Mouse (Mus musculus): ENCODE data around the gene Ncl. TPM values are rescaled to one million over a fixed set of nuclear protein-coding genes. Genes with fewer than 3 reads are reported as not detected.
"Not testable (repeated sequence)": the region's sequence is repeated elsewhere in the genome, so short reads cannot be mapped to it uniquely, and the experiment has no call there.

Ncl gene
- total RNA-seq, 1 experiment from 2014 or later = 246 TPM

- no peak for ATAC-seq (ENCODE audit: extremely low read depth, insufficient number of reproducible peaks, low FRiP score, poor library complexity, severe bottlenecking)
Observed at GRCm38 (mm10) chr1:86363671-86364070, 4.5 kb upstream of the Ncl start.

- ATAC-seq (ENCODE audit: extremely low read depth, insufficient number of reproducible peaks, low FRiP score, poor library complexity, severe bottlenecking) = no peak
Observed at GRCm38 (mm10) chr1:86361852-86362615, 2.8 kb upstream of the Ncl start.

DNA sequence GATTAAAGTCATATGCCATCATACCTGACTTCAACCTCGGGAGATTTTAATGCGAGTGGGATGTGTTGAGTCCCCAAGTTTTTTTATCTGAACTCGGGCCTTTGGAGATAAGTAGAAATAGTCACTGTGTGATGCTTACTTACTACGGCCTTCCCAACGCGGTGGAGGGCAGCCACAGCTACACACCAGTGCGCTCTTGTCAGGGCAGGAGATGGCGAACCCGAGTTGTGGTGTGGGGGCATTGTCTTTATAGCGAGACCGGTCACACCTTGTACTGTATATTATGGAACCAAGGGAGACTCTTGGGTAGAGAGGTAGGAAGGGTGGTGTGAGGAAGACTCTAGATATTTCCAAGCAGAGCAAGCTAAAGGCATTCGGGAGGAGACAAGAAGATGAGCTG, 1.2 kb upstream of the Ncl start:
- ATAC-seq (ENCODE audit: extremely low read depth, insufficient number of reproducible peaks, low FRiP score, poor library complexity, severe bottlenecking) = no peak

- no peak for ATAC-seq (ENCODE audit: extremely low read depth, insufficient number of reproducible peaks, low FRiP score, poor library complexity, severe bottlenecking)
Observed at GRCm38 (mm10) chr1:86359798-86360179, 589 bp upstream of the Ncl start.

DNA sequence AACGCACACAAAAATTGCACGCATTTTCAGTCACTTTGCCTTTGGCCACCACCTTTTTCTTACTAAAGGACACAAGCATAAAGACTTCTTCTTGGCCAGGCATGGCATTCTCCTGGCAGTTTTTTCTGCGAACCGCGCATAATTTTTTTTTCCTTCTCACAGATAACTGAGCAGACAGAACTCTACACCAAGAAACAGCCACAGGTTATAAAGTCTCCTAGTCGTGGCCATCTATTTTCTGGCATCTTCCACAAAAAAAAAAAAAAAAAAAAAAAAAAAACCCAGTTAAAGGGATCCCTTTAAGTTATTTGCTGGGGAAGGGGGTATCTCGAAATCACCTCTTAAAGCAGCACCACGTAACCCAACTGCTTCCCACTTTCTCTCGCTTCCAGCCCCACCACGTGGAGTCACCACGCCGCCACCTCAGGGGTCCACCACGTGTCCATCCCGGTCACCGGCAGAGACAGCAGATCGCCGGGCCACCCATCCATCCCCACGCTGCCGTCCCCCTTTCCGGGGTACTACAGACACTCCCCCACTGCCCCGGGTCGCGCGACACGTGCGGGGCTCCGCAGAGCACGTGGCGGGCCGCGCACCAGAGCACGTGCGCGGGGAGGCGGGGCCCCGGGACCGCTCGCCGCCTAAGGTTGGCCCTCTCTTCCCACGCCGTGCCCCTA, 833 bp downstream of the Ncl start:
- no peak for ATAC-seq (ENCODE audit: extremely low read depth, insufficient number of reproducible peaks, low FRiP score, poor library complexity, severe bottlenecking)

DNA sequence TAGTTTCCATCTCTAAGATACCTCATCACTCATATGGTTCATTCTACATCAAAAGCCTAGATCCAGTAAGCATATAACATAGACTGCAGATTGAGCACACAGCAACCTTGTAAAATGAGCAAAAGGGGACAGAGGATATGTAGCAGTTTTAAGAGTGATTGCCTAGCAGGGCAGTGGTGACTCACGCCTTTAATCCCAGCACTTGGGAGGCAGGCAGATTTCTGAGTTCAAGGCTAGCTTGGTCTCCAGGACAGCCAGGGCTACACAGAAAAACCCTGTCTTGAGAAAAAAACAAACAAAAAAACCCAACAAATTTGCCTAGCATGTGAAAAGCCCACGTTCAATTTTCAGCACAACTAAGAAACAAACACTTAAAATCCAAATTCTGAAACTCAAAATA, 5.0 kb downstream of the Ncl start:
- ATAC-seq (ENCODE audit: extremely low read depth, insufficient number of reproducible peaks, low FRiP score, poor library complexity, severe bottlenecking) = no peak

- no peak for ATAC-seq (ENCODE audit: extremely low read depth, insufficient number of reproducible peaks, low FRiP score, poor library complexity, severe bottlenecking)
Observed at GRCm38 (mm10) chr1:86350576-86350975, 8.6 kb downstream of the Ncl start.

DNA sequence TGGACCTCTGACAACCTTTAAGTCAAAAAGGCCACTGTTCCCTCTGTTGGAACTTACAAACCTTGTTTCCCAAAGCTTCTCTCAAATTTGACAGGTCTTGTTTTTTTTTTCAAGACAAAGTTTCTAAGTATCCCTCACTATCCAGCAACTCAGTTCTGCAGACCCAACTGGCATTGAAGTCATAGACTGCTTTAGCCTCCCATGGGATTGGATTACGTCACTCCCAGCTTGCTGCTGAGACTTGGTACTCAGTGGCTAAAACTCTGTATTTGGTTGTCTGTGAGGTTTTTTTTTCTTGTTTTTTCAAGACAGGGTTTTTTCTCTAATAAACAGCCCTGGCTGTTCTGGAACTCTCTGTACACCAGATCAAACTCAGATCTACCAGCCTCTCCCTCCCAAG, 9.5 kb downstream of the Ncl start:
- ATAC-seq (ENCODE audit: extremely low read depth, insufficient number of reproducible peaks, low FRiP score, poor library complexity, severe bottlenecking) = no peak

DNA sequence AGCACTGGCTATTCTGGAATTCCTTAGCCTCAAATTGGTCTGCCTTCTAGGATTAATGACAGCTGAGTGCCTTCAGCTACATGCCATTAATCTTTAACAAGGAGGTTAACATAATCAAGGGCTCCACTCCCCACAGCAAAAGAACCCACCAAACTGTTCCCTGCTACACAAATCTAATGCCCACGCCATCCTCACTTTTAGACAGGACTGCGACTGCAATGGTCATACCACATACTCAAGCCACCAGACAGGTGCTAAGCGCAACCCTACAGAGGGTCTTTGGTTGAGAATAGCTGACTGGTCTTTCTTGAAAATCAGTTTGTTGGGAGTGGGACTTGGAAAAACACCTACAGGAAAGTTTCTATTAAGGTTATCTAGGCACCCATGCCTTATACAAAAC, 10.0 kb downstream of the Ncl start:
- ATAC-seq (ENCODE audit: extremely low read depth, insufficient number of reproducible peaks, low FRiP score, poor library complexity, severe bottlenecking) = no peak

DNA sequence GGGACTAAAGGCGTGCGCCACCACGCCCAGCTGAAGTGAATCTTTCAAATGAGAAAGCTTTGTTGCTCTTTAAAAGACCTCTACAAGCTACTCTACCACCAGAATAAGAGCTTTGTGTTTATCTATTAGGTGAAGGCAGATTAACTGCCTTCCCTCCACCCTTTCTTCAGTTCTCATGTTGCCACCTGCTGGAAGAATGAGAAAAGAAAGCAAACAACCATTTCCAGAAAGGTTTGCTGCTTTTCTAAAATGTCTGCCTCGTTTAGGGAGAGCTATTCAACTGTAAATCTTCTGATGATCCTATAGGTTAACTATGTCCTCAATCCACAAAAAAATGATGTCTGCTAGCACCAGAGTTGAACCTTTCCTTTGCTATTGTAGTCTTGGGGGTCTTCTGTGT, 10.4 kb downstream of the Ncl start:
- no peak for ATAC-seq (ENCODE audit: extremely low read depth, insufficient number of reproducible peaks, low FRiP score, poor library complexity, severe bottlenecking)

DNA sequence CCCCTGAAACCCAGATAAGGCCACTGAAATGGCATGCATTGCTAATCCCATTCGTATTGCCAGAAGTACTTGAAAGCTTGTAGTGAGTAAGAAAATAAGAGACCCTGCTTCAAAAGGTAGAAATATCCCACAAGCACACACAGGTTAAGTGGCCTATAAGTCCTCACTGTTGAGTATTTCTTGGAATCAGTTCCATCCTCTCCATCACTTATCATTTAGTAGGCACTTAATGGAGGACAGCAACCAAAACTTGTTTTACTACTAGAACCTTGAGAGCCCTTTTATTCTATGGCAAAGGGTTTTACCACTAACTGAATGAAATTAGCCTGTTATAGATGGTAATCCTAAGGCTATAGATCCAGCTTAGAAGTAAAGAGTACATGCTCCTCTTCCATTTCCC, 11.1 kb downstream of the Ncl start:
- no peak for ATAC-seq (ENCODE audit: extremely low read depth, insufficient number of reproducible peaks, low FRiP score, poor library complexity, severe bottlenecking)

- no peak for ATAC-seq (ENCODE audit: extremely low read depth, insufficient number of reproducible peaks, low FRiP score, poor library complexity, severe bottlenecking)
Observed at GRCm38 (mm10) chr1:86347716-86348045, 11.5 kb downstream of the Ncl start.

DNA sequence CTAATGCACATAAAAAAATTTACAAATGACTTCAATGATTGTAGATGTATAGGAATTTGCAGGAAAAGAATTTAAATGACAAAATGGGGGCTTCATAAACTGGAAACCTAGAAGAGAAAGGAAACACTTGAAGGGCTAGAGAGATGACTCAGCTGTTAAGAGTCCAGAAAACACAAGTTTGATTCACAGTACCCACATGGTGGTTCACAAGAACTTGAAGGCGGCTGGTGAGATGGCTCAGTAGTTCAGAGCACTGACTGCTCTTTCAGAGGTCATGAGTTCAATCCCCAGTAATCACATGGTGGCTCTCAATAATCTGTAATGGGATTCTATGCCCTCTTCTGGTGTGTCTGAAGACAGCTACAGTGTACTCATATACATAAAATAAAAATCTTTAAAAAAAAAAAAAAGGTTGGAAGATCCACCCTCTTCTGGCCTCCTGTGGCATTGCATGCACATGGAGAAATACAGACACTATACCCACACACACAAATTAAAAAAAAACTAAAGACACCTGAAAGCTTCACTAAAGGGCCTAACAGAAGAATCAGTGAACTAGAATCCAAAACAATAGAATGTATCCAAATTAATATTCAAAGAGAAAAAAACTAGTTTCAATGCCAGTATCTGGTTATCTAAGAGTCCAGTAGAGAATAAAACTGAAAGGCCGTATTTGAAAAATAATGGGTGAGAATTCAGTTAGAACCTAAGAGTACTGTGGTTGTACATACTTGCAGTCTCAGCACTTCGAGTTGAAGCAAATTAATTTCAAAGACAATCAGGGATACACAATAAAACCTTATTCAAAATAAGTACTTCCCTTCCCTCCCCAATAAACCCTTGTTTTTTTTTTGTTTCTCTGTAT, 12.1 kb downstream of the Ncl start:
- ATAC-seq (ENCODE audit: extremely low read depth, insufficient number of reproducible peaks, low FRiP score, poor library complexity, severe bottlenecking) = no peak

DNA sequence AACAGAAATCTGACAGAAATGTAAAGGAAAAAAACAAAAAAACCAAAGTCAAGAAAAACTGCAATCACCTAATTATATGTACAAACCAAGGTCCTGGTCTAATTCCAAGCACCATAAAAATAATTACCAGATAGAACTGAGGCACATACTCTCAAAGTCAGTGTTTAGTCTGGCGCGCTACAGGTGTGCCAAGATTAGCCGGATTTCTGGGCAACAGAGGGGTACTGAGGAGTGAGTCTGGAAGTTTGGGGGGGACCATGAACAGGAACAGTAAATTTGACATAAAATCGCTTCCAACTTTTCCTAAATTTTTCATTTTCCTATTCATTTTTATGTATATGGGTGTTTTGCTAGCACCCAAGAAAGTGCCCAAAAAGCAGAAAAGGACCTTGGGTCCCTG, 13.2 kb downstream of the Ncl start:
- no peak for ATAC-seq (ENCODE audit: extremely low read depth, insufficient number of reproducible peaks, low FRiP score, poor library complexity, severe bottlenecking)

GRCm38 (mm10) chr1:86345069-86345468, 14.1 kb downstream of the Ncl start:
- ATAC-seq (ENCODE audit: extremely low read depth, insufficient number of reproducible peaks, low FRiP score, poor library complexity, severe bottlenecking) = no peak

- peak; percentile 61 for ATAC-seq (ENCODE audit: extremely low read depth, insufficient number of reproducible peaks, low FRiP score, poor library complexity, severe bottlenecking)
Observed at GRCm38 (mm10) chr1:86343969-86344861, 15.0 kb downstream of the Ncl start.

GRCm38 (mm10) chr1:86343087-86343645, 16.0 kb downstream of the Ncl start:
- ATAC-seq (ENCODE audit: extremely low read depth, insufficient number of reproducible peaks, low FRiP score, poor library complexity, severe bottlenecking) = no peak

GRCm38 (mm10) chr1:86342371-86342770, 16.8 kb downstream of the Ncl start:
- no peak for ATAC-seq (ENCODE audit: extremely low read depth, insufficient number of reproducible peaks, low FRiP score, poor library complexity, severe bottlenecking)

GRCm38 (mm10) chr1:86341096-86341495, 18.1 kb downstream of the Ncl start:
- not testable (repeated sequence) for ATAC-seq (ENCODE audit: extremely low read depth, insufficient number of reproducible peaks, low FRiP score, poor library complexity, severe bottlenecking)

All from neutrophil, adult 5-6 weeks (primary cell).